9 mouse cellular contexts compared by ENCODE assay signal in genomic region chr1:36475480-36476110, GRCm38 (mm10). TPM values are rescaled to one million over a fixed set of nuclear protein-coding genes. Genes with fewer than 3 reads are reported as not detected.
DNase-seq lines count a peak whose midpoint lies in the region; ATAC-seq and TF ChIP-seq lines count a peak whose summit lies in the region.
"Had no signal": no experiment of that assay in that cellular context is flagged by ENCODE, and none has a peak within 500 bp of the region (broad histone marks: within the 10 kb centered on the region; RNA-seq: fewer than 3 reads in every experiment).

No protein-coding gene starts in this region.

- intact Hi-C loops in gastrocnemius, postnatal 14 days (cut with DNase I; ENCODE audit: low total_unique reads), result no loop called here

- ATAC-seq in lung, postnatal 0 days, result no peak
- ATAC-seq in hindbrain, embryonic 12.5 days (ENCODE audit: low FRiP score), result no peak
- ATAC-seq in liver, embryonic 12.5 days, result no peak
- ATAC-seq in stomach, postnatal 0 days (ENCODE audit: low FRiP score, low TSS enrichment), result no peak

- TF ChIP-seq CTCF in lung, postnatal 0 days (IDR thresholded peaks at IDR 0.05), result no peak
- TF ChIP-seq CTCF in stomach, postnatal 0 days (IDR thresholded peaks at IDR 0.05; ENCODE audit: low read depth), result no peak

- no peak for TF ChIP-seq EP300 in lung, postnatal 0 days (IDR thresholded peaks at IDR 0.05)
- TF ChIP-seq EP300 in stomach, postnatal 0 days (optimal IDR thresholded peaks at IDR 0.05), result no peak

- H3K4me2 ChIP-seq in lung, postnatal 0 days (replicated peaks; ENCODE audit: low read depth, low read length), result peak overlapping the region; percentile 32
- H3K4me2 ChIP-seq in hindbrain, embryonic 12.5 days (replicated peaks), result peak overlapping the region; percentile 74
- H3K4me2 ChIP-seq in liver, embryonic 12.5 days, result peak overlapping the region; percentile 6; the same call in 1 of the 2 replicates
- H3K4me2 ChIP-seq in stomach, postnatal 0 days (replicated peaks; ENCODE audit: low read depth), result peak overlapping the region; percentile 86

- H3K27me3 ChIP-seq in lung, postnatal 0 days (replicated peaks; ENCODE audit: insufficient read depth, low read length), result no peaks in the 10 kb centered on the region
- H3K27me3 ChIP-seq in hindbrain, embryonic 12.5 days, result no peaks in the 10 kb centered on the region
- H3K27me3 ChIP-seq in liver, embryonic 12.5 days (replicated peaks), result peaks cover 22% of the 10 kb centered on the region
- H3K27me3 ChIP-seq in stomach, postnatal 0 days (ENCODE audit: control insufficient read depth, insufficient read depth, low read length), result no peaks in the 10 kb centered on the region

- no peak overlapping the region for H3K9ac ChIP-seq in lung, postnatal 0 days (replicated peaks; ENCODE audit: low read depth)
- peak overlapping the region; percentile 39; the same call in 1 of the 2 replicates for H3K9ac ChIP-seq in hindbrain, embryonic 12.5 days
- no peak overlapping the region for H3K9ac ChIP-seq in liver, embryonic 12.5 days
- H3K9ac ChIP-seq in stomach, postnatal 0 days (ENCODE audit: low read length), result peak overlapping the region; percentile 38

- WGBS in lung, postnatal 0 days, result 31% methylated on average over 8 of the region's 8 CpGs
- WGBS in hindbrain, embryonic 12.5 days, result 49% methylated on average over 8 of the region's 8 CpGs
- WGBS in liver, embryonic 12.5 days (ENCODE audit: insufficient replicate concordance), result 47% methylated on average over 8 of the region's 8 CpGs
- 22% methylated on average over 8 of the region's 8 CpGs for WGBS in stomach, postnatal 0 days

- no peaks in the 10 kb centered on the region for H3K36me3 ChIP-seq in lung, postnatal 0 days (ENCODE audit: insufficient read depth, low read length)
- no peaks in the 10 kb centered on the region for H3K36me3 ChIP-seq in hindbrain, embryonic 12.5 days
- no peaks in the 10 kb centered on the region for H3K36me3 ChIP-seq in liver, embryonic 12.5 days
- H3K36me3 ChIP-seq in stomach, postnatal 0 days (ENCODE audit: control insufficient read depth, insufficient read depth, low read length), result no peaks in the 10 kb centered on the region; the same call in 1 of the 2 replicates

- DNase-seq in lung, postnatal 0 days (ENCODE audit: low spot score), result no peak
- no peak for DNase-seq in lung, postnatal 10 days
- DNase-seq in stomach, postnatal 0 days (ENCODE audit: low spot score), result peak; percentile 60
- no peak for DNase-seq in layer of hippocampus, postnatal 36 days
- no peak for DNase-seq in gastrocnemius, postnatal 14 days
- DNase-seq in right cerebral cortex, postnatal 25 days, result no peak
- DNase-seq: adrenal gland, postnatal 14 days had no signal

- H3K27ac ChIP-seq in lung, postnatal 0 days (ENCODE audit: low read length), result no peak overlapping the region
- 0 out of 2 replicates have a peak overlapping the region, but pooled peaks have one; percentile 46 for H3K27ac ChIP-seq in hindbrain, embryonic 12.5 days
- no peak overlapping the region for H3K27ac ChIP-seq in liver, embryonic 12.5 days
- peak overlapping the region; percentile 59 for H3K27ac ChIP-seq in stomach, postnatal 0 days (replicated peaks)

- H3K4me1 ChIP-seq in lung, postnatal 0 days (ENCODE audit: insufficient read depth, low read depth, low read length), result peaks cover 33% of the 10 kb centered on the region
- H3K4me1 ChIP-seq in hindbrain, embryonic 12.5 days, result peaks cover 52% of the 10 kb centered on the region
- H3K4me1 ChIP-seq in liver, embryonic 12.5 days, result peaks cover 54% of the 10 kb centered on the region
- H3K4me1 ChIP-seq in stomach, postnatal 0 days (replicated peaks; ENCODE audit: control insufficient read depth, insufficient read depth), result peaks cover 27% of the 10 kb centered on the region

- H3K4me3 ChIP-seq in lung, postnatal 0 days (ENCODE audit: low read depth, low read length), result no peak overlapping the region
- H3K4me3 ChIP-seq in hindbrain, embryonic 12.5 days, result no peak overlapping the region; the same call in 1 of the 2 replicates
- no peak overlapping the region for H3K4me3 ChIP-seq in liver, embryonic 12.5 days
- H3K4me3 ChIP-seq in stomach, postnatal 0 days (ENCODE audit: low read depth, low read length), result peak overlapping the region; percentile 20; the same call in 1 of the 2 replicates

- no peaks in the 10 kb centered on the region for H3K9me3 ChIP-seq in lung, postnatal 0 days (ENCODE audit: low read length)
- H3K9me3 ChIP-seq in hindbrain, embryonic 12.5 days (replicated peaks), result no peaks in the 10 kb centered on the region
- no peaks in the 10 kb centered on the region for H3K9me3 ChIP-seq in liver, embryonic 12.5 days (replicated peaks)
- H3K9me3 ChIP-seq in stomach, postnatal 0 days (ENCODE audit: control insufficient read depth, low read length), result no peaks in the 10 kb centered on the region

RNA-seq across cellular contexts. Expression of gene Cnnm4, which starts 4.2 kb away (rescaled TPM):
- 8.7 and 9.3 TPM in 2 replicates for polyA plus RNA-seq in lung, postnatal 0 days (2015; fragmentation: Nextera tagmentation; extraction: Ambion mirVana)
- 11.3 and 11.5 TPM in 2 replicates for polyA plus RNA-seq in hindbrain, embryonic 12.5 days (2016; fragmentation: Nextera tagmentation; extraction: Ambion mirVana)
- 3.8 and 4.0 TPM in 2 replicates for polyA plus RNA-seq in liver, embryonic 12.5 days (2016; fragmentation: Nextera tagmentation; extraction: Ambion mirVana)
- 18.2 and 19.1 TPM in 2 replicates for polyA plus RNA-seq in stomach, postnatal 0 days (2015; fragmentation: Nextera tagmentation; extraction: Ambion mirVana)
- 10 to 100 TPM; 15.4 to 17.0 TPM for total RNA-seq in layer of hippocampus, postnatal 36 days (2021)
- total RNA-seq in gastrocnemius, postnatal 14 days (2021), result 1 to 10 TPM; 4.6 to 5.4 TPM

RNA-seq across cellular contexts. Expression of gene Lman2l, which starts 30.5 kb away (rescaled TPM):
- polyA plus RNA-seq in lung, postnatal 0 days (2015; fragmentation: Nextera tagmentation; extraction: Ambion mirVana), result 15.9 and 25.1 TPM in 2 replicates
- polyA plus RNA-seq in hindbrain, embryonic 12.5 days (2016; fragmentation: Nextera tagmentation; extraction: Ambion mirVana), result 74.3 and 76.7 TPM in 2 replicates
- 20.9 and 22.8 TPM in 2 replicates for polyA plus RNA-seq in liver, embryonic 12.5 days (2016; fragmentation: Nextera tagmentation; extraction: Ambion mirVana)
- polyA plus RNA-seq in stomach, postnatal 0 days (2015; fragmentation: Nextera tagmentation; extraction: Ambion mirVana), result 15.7 and 16.5 TPM in 2 replicates
- 10 to 100 TPM; 77.4 to 78.5 TPM for total RNA-seq in layer of hippocampus, postnatal 36 days (2021)
- 10 to 100 TPM; 15.7 to 17.2 TPM for total RNA-seq in gastrocnemius, postnatal 14 days (2021)

RNA-seq across cellular contexts. Expression of gene Cnnm3, which starts 36.1 kb away (rescaled TPM):
- polyA plus RNA-seq in lung, postnatal 0 days (2015; fragmentation: Nextera tagmentation; extraction: Ambion mirVana), result 3.3 TPM in 2 replicates
- 4.5 and 4.6 TPM in 2 replicates for polyA plus RNA-seq in hindbrain, embryonic 12.5 days (2016; fragmentation: Nextera tagmentation; extraction: Ambion mirVana)
- polyA plus RNA-seq in liver, embryonic 12.5 days (2016; fragmentation: Nextera tagmentation; extraction: Ambion mirVana), result 1.3 and 1.5 TPM in 2 replicates
- polyA plus RNA-seq in stomach, postnatal 0 days (2015; fragmentation: Nextera tagmentation; extraction: Ambion mirVana), result 1.6 and 2.0 TPM in 2 replicates
- 10 to 100 TPM; 29.0 to 39.0 TPM for total RNA-seq in layer of hippocampus, postnatal 36 days (2021)
- 10 to 100 TPM in 1 of 2 experiments, 1 to 10 TPM in 1; 9.3 to 13.3 TPM for total RNA-seq in gastrocnemius, postnatal 14 days (2021)

Comparison
In these comparisons a context has a peak if more than half of its experiments do, and no peak if none do; other contexts are left out.
1. H3K27ac ChIP-seq: peak in hindbrain, embryonic 12.5 days (single experiment) and stomach, postnatal 0 days (single experiment); none in lung, postnatal 0 days (single experiment) and liver, embryonic 12.5 days (single experiment).
2. H3K4me2 ChIP-seq: peak in every context shown above with its lines; median percentile 86 in stomach, postnatal 0 days; 74 in hindbrain, embryonic 12.5 days; 32 in lung, postnatal 0 days; 6 in liver, embryonic 12.5 days.
3. H3K9ac ChIP-seq: peak in hindbrain, embryonic 12.5 days (single experiment) and stomach, postnatal 0 days (single experiment); none in lung, postnatal 0 days (single experiment) and liver, embryonic 12.5 days (single experiment).